Mouse (Mus musculus) CH12.LX (cell line): Measurements from ENCODE around the gene Trim33. TPM values are rescaled to one million over a fixed set of nuclear protein-coding genes. Genes with fewer than 3 reads are reported as not detected.

Experiments
- DNase-seq: peaks from one replicate; pipeline ENCODE4 v3.0.0-alpha.2; 2013; ENCODE audit errors: extremely low read depth
- H3K27ac ChIP-seq: 2 replicates; pipeline ENCODE4 v1.5.1; 2012; ENCODE audit warnings: low read depth, mild to moderate bottlenecking, control low read depth, moderate library complexity; ENCODE audit not compliant: insufficient read depth
- H3K27me3 ChIP-seq: replicated peaks from 2 replicates; pipeline ENCODE3; 2012; ENCODE audit warnings: inconsistent platforms
- H3K36me3 ChIP-seq, 2 experiments: replicated peaks in 1 of 2; 2 replicates each; pipeline versions ENCODE3 to v1.6.1; 2012; ENCODE audit warnings: inconsistent platforms in 1 of 2, low read length in 1 of 2, mild to moderate bottlenecking in 1 of 2, mixed read lengths in 1 of 2, moderate library complexity in 1 of 2; ENCODE audit not compliant: control insufficient read depth in 1 of 2, insufficient read depth in 1 of 2
- H3K4me1 ChIP-seq, 2 experiments: 2 replicates each; pipeline ENCODE4 v1.6.1; 2012; ENCODE audit warnings: inconsistent platforms in 1 of 2, moderate library complexity in 1 of 2; ENCODE audit not compliant: insufficient read depth in 2 of 2, control insufficient read depth in 1 of 2
- H3K4me2 ChIP-seq: 2 replicates; pipeline ENCODE4 v1.6.1; 2012; ENCODE audit warnings: low read depth, mild to moderate bottlenecking, control low read depth; ENCODE audit not compliant: poor library complexity, insufficient read depth, severe bottlenecking
- H3K4me3 ChIP-seq, 3 experiments: fragments of 150-350 bp in 1 of 3; sonication (generic) in 1 of 3; replicated peaks in 1 of 3; 2 replicates each; pipeline versions ENCODE3 to v1.5.1; 2011 to 2012; ENCODE audit warnings: low read depth in 2 of 3, low read length in 2 of 3, mild to moderate bottlenecking in 2 of 3, moderate library complexity in 2 of 3, control low read depth in 1 of 3, improper control_type of control experiment in 1 of 3, inconsistent platforms in 1 of 3, mixed read lengths in 1 of 3; ENCODE audit not compliant: poor library complexity in 1 of 3
- H3K79me2 ChIP-seq: replicated peaks from 2 replicates; pipeline ENCODE4 v1.6.1; 2012; ENCODE audit warnings: mild to moderate bottlenecking, moderate library complexity; ENCODE audit not compliant: control insufficient read depth, poor library complexity, insufficient read depth, severe bottlenecking; ENCODE audit errors: extremely low read depth
- H3K9ac ChIP-seq: 2 replicates; pipeline ENCODE4 v1.6.1; 2012; ENCODE audit warnings: low read depth, mild to moderate bottlenecking, control low read depth, moderate library complexity; ENCODE audit not compliant: insufficient read depth
- H3K9me3 ChIP-seq: replicated peaks from 2 replicates; pipeline ENCODE3; 2012; ENCODE audit warnings: low read length, inconsistent platforms, mixed read lengths
- BHLHE40 ChIP-seq: IDR thresholded peaks from 2 replicates; pipeline ENCODE4 v1.6.1; 2011; ENCODE audit warnings: mild to moderate bottlenecking, low read depth, low read length, improper control_type of control experiment
- E2F4 ChIP-seq: IDR thresholded peaks from 2 replicates; pipeline ENCODE4 v1.6.1; 2011; ENCODE audit warnings: low read depth, low read length, improper control_type of control experiment; ENCODE audit not compliant: insufficient replicate concordance
- EP300 ChIP-seq: IDR thresholded peaks from 2 replicates; pipeline ENCODE4 v1.6.1; 2011; ENCODE audit warnings: low read length, improper control_type of control experiment
- IRF4 ChIP-seq: IDR thresholded peaks from 2 replicates; pipeline ENCODE4 v1.6.1; 2014; ENCODE audit warnings: low read depth, mild to moderate bottlenecking, inconsistent platforms, low read length, improper control_type of control experiment
- JUN ChIP-seq: IDR thresholded peaks from 2 replicates; pipeline ENCODE4 v1.6.1; 2011; ENCODE audit warnings: low read depth, mild to moderate bottlenecking, low read length, improper control_type of control experiment, moderate library complexity; ENCODE audit not compliant: insufficient read depth
- MAFK ChIP-seq: IDR thresholded peaks from 2 replicates; pipeline ENCODE4 v1.6.1; 2011; ENCODE audit warnings: low read length, improper control_type of control experiment; ENCODE audit not compliant: insufficient replicate concordance
- MAX ChIP-seq: IDR thresholded peaks from 2 replicates; pipeline ENCODE4 v1.6.1; 2011; ENCODE audit warnings: low read length, improper control_type of control experiment
- MAZ ChIP-seq: IDR thresholded peaks from 2 replicates; pipeline ENCODE4 v1.6.1; 2012; ENCODE audit warnings: low read depth, mild to moderate bottlenecking, inconsistent platforms, low read length, improper control_type of control experiment, moderate library complexity
- MYC ChIP-seq: IDR thresholded peaks from 2 replicates; pipeline ENCODE4 v1.6.1; 2011; ENCODE audit warnings: low read depth, mild to moderate bottlenecking, improper control_type of control experiment, low read length
- NRF1 ChIP-seq: IDR thresholded peaks from 2 replicates; pipeline ENCODE4 v1.6.1; 2014; ENCODE audit warnings: low read depth, mild to moderate bottlenecking, inconsistent platforms, low read length, improper control_type of control experiment, moderate library complexity
- UBTF ChIP-seq: IDR thresholded peaks from 2 replicates; pipeline ENCODE4 v1.6.1; 2012; ENCODE audit warnings: low read depth, mild to moderate bottlenecking, inconsistent platforms, low read length, improper control_type of control experiment, moderate library complexity
- dilution Hi-C: fragments of 300-500 bp; cut with MboI; formaldehyde crosslinking; loops from 2 replicates; pipeline ENCODE4 v1.14.3; 2020; ENCODE audit warnings: low sequenced_read_pairs; ENCODE audit not compliant: extremely low pct_unique_long_range_greater_than_20kb, extremely low pct_ligation_motif_present
- in situ Hi-C: fragments of 300-500 bp; cut with MboI; formaldehyde crosslinking; loops from 3 replicates; pipeline ENCODE4 v1.14.3; 2019; ENCODE audit warnings: low sequenced_read_pairs, low pct_ligation_motif_present, low pct_unique_long_range_greater_than_20kb, mixed read lengths
- polyA plus RNA-seq: library from polyadenylated mRNA; unstranded; fragments of >175 nt; gene quantifications from 2 replicates; pipeline ENCODE4 v1.2.1, GENCODE M21; 2012; ENCODE audit warnings: low read depth; ENCODE audit not compliant: insufficient read length
- total RNA-seq, 2 experiments: library from RNA; depleted of rRNA; stranded (reverse); fragments of 300-350 nt in 1 of 2; fragments of >200 nt in 1 of 2; gene quantifications; 2 replicates each; pipeline ENCODE4 v1.2.3; 2012 to 2014

Gene Trim33
- total and polyA plus RNA-seq, 3 experiments: 11.7 to 29.3 (median 28.1) TPM

GRCm38 (mm10) chr3:103314291-103314690 is 35.2 kb downstream of the Trim33 start:
- no peak overlapping the region for H3K27ac ChIP-seq

GRCm38 (mm10) chr3:103335371-103335770 is 56.3 kb downstream of the Trim33 start:
- Histone ChIP-seq H3K36me3 (peaks cover 8 to 44% of the 10 kb centered on the region in 2 experiments), H3K9ac (no peak overlapping the region), H3K4me1 (peaks cover 0 to 16% of the 10 kb centered on the region in 2 experiments; a peak in 2 of 4 replicates), H3K27ac (no peak overlapping the region), H3K9me3 (no peaks in the 10 kb centered on the region), H3K4me3 (no peak overlapping the region), H3K79me2 (no peaks in the 10 kb centered on the region), H3K27me3 (no peaks in the 10 kb centered on the region), H3K4me2 (no peak overlapping the region)
- TF ChIP-seq NRF1: no peak
- TF ChIP-seq MAX: no peak
- no peak for TF ChIP-seq MAZ
- no peak for TF ChIP-seq E2F4
- TF ChIP-seq BHLHE40: no peak
- dilution Hi-C loops: no loop called here
- in situ Hi-C loops: no loop called here
- DNase-seq: peak; percentile 7

More at GRCm38 (mm10) chr3:103314291-103314690, 35.2 kb downstream of the Trim33 start:
- no peaks in the 10 kb centered on the region for H3K9me3 ChIP-seq
- H3K79me2 ChIP-seq: 0 out of 2 replicates have a peak, but pooled peaks cover 2% of the 10 kb centered on the region
- H3K36me3 ChIP-seq: peaks cover 2 to 18% of the 10 kb centered on the region in 2 experiments
- TF ChIP-seq IRF4: peak; percentile 32; the same call in 1 of the 2 replicates
- 0 out of 2 replicates have a peak, but pooled peaks have one; percentile 12 for TF ChIP-seq EP300
- no peak for TF ChIP-seq JUN
- TF ChIP-seq UBTF: no peak
- TF ChIP-seq BHLHE40: 0 out of 2 replicates have a peak, but pooled peaks have one; percentile 10
- no peaks in the 10 kb centered on the region for H3K27me3 ChIP-seq
- H3K4me2 ChIP-seq: no peak overlapping the region; the same call in 1 of the 2 replicates
- H3K4me3 ChIP-seq: no peak overlapping the region
- dilution Hi-C loops (no loop called here), in situ Hi-C loops (no loop called here)
- H3K4me1 ChIP-seq: peaks cover 2 to 11% of the 10 kb centered on the region in 2 experiments; a peak in 2 of 4 replicates
- DNase-seq: peak; percentile 6
- H3K9ac ChIP-seq: 0 out of 2 replicates have a peak overlapping the region, but pooled peaks have one; percentile 33

- no peak overlapping the region for H3K27ac ChIP-seq
- DNase-seq: no peak
- H3K36me3 ChIP-seq: peaks cover 18 to 54% of the 10 kb centered on the region in 2 experiments
- H3K27me3 ChIP-seq: no peaks in the 10 kb centered on the region
- no peaks in the 10 kb centered on the region for H3K79me2 ChIP-seq
- H3K4me1 ChIP-seq: no peaks in the 10 kb centered on the region
- in situ Hi-C loops (no loop called here), dilution Hi-C loops (no loop called here)
- no peak overlapping the region for H3K4me3 ChIP-seq
- no peak overlapping the region for H3K9ac ChIP-seq
- TF ChIP-seq MYC (no peak), MAFK (no peak)
- no peaks in the 10 kb centered on the region for H3K9me3 ChIP-seq
- no peak overlapping the region for H3K4me2 ChIP-seq
Observed at GRCm38 (mm10) chr3:103346658-103347057, 67.6 kb downstream of the Trim33 start.
